Mouse (Mus musculus) adrenal gland, postnatal 4 days (tissue): ENCODE data around the gene Fkbp9. TPM values are rescaled to one million over a fixed set of nuclear protein-coding genes. Genes with fewer than 3 reads are reported as not detected.

Experiments
- total RNA-seq, 2 experiments: library from RNA; stranded (reverse); gene quantifications; 2 replicates each; pipeline ENCODE4 v1.2.3; 2021

Fkbp9 gene
- total RNA-seq, 2 experiments from 2014 or later: 108 to 112 TPM

Other genes with a start within 250 kb of the Fkbp9 start
- gene Lsm5, start 127.3 kb upstream of the Fkbp9 start, total RNA-seq: 10 to 100 TPM; 45.7 to 51.9 TPM
- gene Avl9, start 117.2 kb upstream of the Fkbp9 start, total RNA-seq: 10 to 100 TPM; 27.7 to 32.6 TPM
- gene Kbtbd2, start 34.2 kb upstream of the Fkbp9 start, total RNA-seq: 10 to 100 TPM; 47.8 to 50.0 TPM
- 10 to 100 TPM; 36.2 to 41.8 TPM for gene Nt5c3, start 91.9 kb downstream of the Fkbp9 start, total RNA-seq
- under 1 TPM; 0.54 to 0.56 TPM for gene Vmn1r4, start 92.0 kb downstream of the Fkbp9 start, total RNA-seq
- gene Vmn1r5, start 138.2 kb downstream of the Fkbp9 start, total RNA-seq: not detected
- gene Vmn1r6, start 165.2 kb downstream of the Fkbp9 start, total RNA-seq: under 1 TPM in 1 of 2 experiments, not detected in 1; 0.03 TPM
- not detected for gene Vmn1r7, start 193.3 kb downstream of the Fkbp9 start, total RNA-seq
- gene Vmn1r8, start 200.2 kb downstream of the Fkbp9 start, total RNA-seq: not detected
- gene Vmn1r9, start 234.7 kb downstream of the Fkbp9 start, total RNA-seq: not detected